Mouse (Mus musculus) hindbrain, postnatal 0 days (tissue): ENCODE data around the gene Cdyl. TPM values are rescaled to one million over a fixed set of nuclear protein-coding genes. Genes with fewer than 3 reads are reported as not detected.

Experiments used
- ATAC-seq: fragments of 200-750 bp; cut with Nextera tagmentation; 2 replicates; pipeline ENCODE4 v1.8.0; 2017; ENCODE audit warnings: mild to moderate bottlenecking, moderate TSS enrichment, moderate library complexity
- DNase-seq: peaks from one replicate; pipeline ENCODE4 v3.0.0-alpha.2; 2015; ENCODE audit warnings: low spot score
- H3K27ac ChIP-seq: fragments of 300-500 bp; sonication (generic); 2 replicates; pipeline ENCODE4 v1.5.1; 2014; ENCODE audit warnings: mild to moderate bottlenecking
- H3K27me3 ChIP-seq: fragments of 300-500 bp; sonication (generic); 2 replicates; pipeline ENCODE4 v1.6.1; 2014; ENCODE audit warnings: low read length, mixed read lengths; ENCODE audit not compliant: insufficient read depth
- H3K36me3 ChIP-seq: fragments of 300-500 bp; sonication (generic); 2 replicates; pipeline ENCODE4 v1.6.1; 2014; ENCODE audit warnings: low read length, mixed read lengths; ENCODE audit not compliant: insufficient read depth
- H3K4me1 ChIP-seq: fragments of 300-500 bp; sonication (generic); 2 replicates; pipeline ENCODE4 v1.6.1; 2014; ENCODE audit warnings: antibody characterized with exemption, low read length, mixed read lengths; ENCODE audit not compliant: insufficient read depth
- H3K4me2 ChIP-seq: fragments of 300-500 bp; sonication (generic); 2 replicates; pipeline ENCODE4 v1.6.1; 2014; ENCODE audit warnings: low read depth, mild to moderate bottlenecking, low read length, moderate library complexity, mixed read lengths
- H3K4me3 ChIP-seq: fragments of 300-500 bp; sonication (generic); 2 replicates; pipeline ENCODE4 v1.5.1; 2014; ENCODE audit warnings: low read length
- H3K9ac ChIP-seq: fragments of 300-500 bp; sonication (generic); replicated peaks from 2 replicates; pipeline ENCODE4 v1.6.1; 2014; ENCODE audit warnings: mild to moderate bottlenecking, low read length, moderate library complexity, mixed read lengths
- H3K9me3 ChIP-seq: fragments of 300-500 bp; sonication (generic); 2 replicates; pipeline ENCODE4 v1.6.1; 2016; ENCODE audit warnings: low read length, mixed read lengths
- CTCF ChIP-seq: IDR thresholded peaks from 2 replicates; pipeline ENCODE4 v1.5.1; 2016; ENCODE audit warnings: antibody characterized with exemption, control low read depth, low read depth
- WGBS: fragments of 180-500 bp; shearing (Covaris S2); extraction: QIAGEN DNeasy Blood & Tissue Kit; methylation state at CpG from one replicate; pipeline ENCODE4 v1.1.7; 2014; 5-methylcytosine and 5-hydroxymethylcytosine counted together
- polyA plus RNA-seq: library from polyadenylated mRNA; unstranded; fragments of >200 nt; fragmentation: Nextera tagmentation; extraction: Ambion mirVana; gene quantifications from 2 replicates; pipeline ENCODE4 v1.2.1, GENCODE M21; 2015
- total RNA-seq: library from RNA; depleted of rRNA; stranded (reverse); fragments of >200 nt; gene quantifications from 2 replicates; pipeline ENCODE4 v1.2.3, GENCODE M21; 2014

Cdyl gene
- total and polyA plus RNA-seq, 2 experiments from 2014 or later = 4.4 to 7.6 TPM

- no peaks in the 10 kb centered on the region for H3K36me3 ChIP-seq
- WGBS = 71% methylated on average over 10 of the region's 10 CpGs
- no peak for TF ChIP-seq CTCF
- no peak overlapping the region for H3K4me3 ChIP-seq
- H3K4me1 ChIP-seq = no peaks in the 10 kb centered on the region; the same call in 1 of the 2 replicates
- no peaks in the 10 kb centered on the region for H3K9me3 ChIP-seq
- no peak for DNase-seq
- no peak overlapping the region for H3K27ac ChIP-seq
- H3K27me3 ChIP-seq = no peaks in the 10 kb centered on the region
- H3K4me2 ChIP-seq = no peak overlapping the region
- no peak overlapping the region for H3K9ac ChIP-seq
- ATAC-seq = no peak
These were observed 180.5 kb downstream of the Cdyl start for GRCm38 (mm10) chr13:35840102-35840501.

GRCm38 (mm10) chr13:35843383-35843782, 183.8 kb downstream of the Cdyl start:
- 74% methylated on average over 7 of the region's 7 CpGs for WGBS
- no peaks in the 10 kb centered on the region for H3K27me3 ChIP-seq
- H3K4me1 ChIP-seq = no peaks in the 10 kb centered on the region; the same call in 1 of the 2 replicates
- H3K4me3 ChIP-seq = no peak overlapping the region
- H3K4me2 ChIP-seq = no peak overlapping the region
- H3K27ac ChIP-seq = no peak overlapping the region
- no peaks in the 10 kb centered on the region for H3K36me3 ChIP-seq
- H3K9ac ChIP-seq = no peak overlapping the region
- ATAC-seq (no peak), DNase-seq (no peak)
- TF ChIP-seq CTCF = no peak
- no peaks in the 10 kb centered on the region for H3K9me3 ChIP-seq

- 66% methylated on average over 3 of the region's 3 CpGs for WGBS
- H3K9ac ChIP-seq = no peak overlapping the region
- no peak overlapping the region for H3K27ac ChIP-seq
- no peak for TF ChIP-seq CTCF
- H3K27me3 ChIP-seq = no peaks in the 10 kb centered on the region
- DNase-seq (no peak), ATAC-seq (no peak)
- H3K4me3 ChIP-seq = no peak overlapping the region
- no peaks in the 10 kb centered on the region for H3K36me3 ChIP-seq
- H3K4me1 ChIP-seq = no peaks in the 10 kb centered on the region
- no peaks in the 10 kb centered on the region for H3K9me3 ChIP-seq
- H3K4me2 ChIP-seq = no peak overlapping the region
These were observed 185.7 kb downstream of the Cdyl start for GRCm38 (mm10) chr13:35845306-35845705.

GRCm38 (mm10) chr13:35848694-35849093, 189.1 kb downstream of the Cdyl start:
- H3K27ac ChIP-seq = no peak overlapping the region
- WGBS = 58% methylated on average over 3 of the region's 3 CpGs
- no peak overlapping the region for H3K4me3 ChIP-seq
- no peaks in the 10 kb centered on the region for H3K36me3 ChIP-seq
- DNase-seq (no peak), ATAC-seq (no peak)
- H3K4me2 ChIP-seq = no peak overlapping the region
- no peaks in the 10 kb centered on the region for H3K27me3 ChIP-seq
- H3K9me3 ChIP-seq = no peaks in the 10 kb centered on the region
- no peak for TF ChIP-seq CTCF
- no peaks in the 10 kb centered on the region for H3K4me1 ChIP-seq
- no peak overlapping the region for H3K9ac ChIP-seq

- no peaks in the 10 kb centered on the region for H3K27me3 ChIP-seq
- ATAC-seq = no peak
- H3K4me2 ChIP-seq = no peak overlapping the region
- H3K9me3 ChIP-seq = no peaks in the 10 kb centered on the region
- DNase-seq = peak; percentile 10
- H3K4me1 ChIP-seq = no peaks in the 10 kb centered on the region
- no peak overlapping the region for H3K9ac ChIP-seq
- H3K36me3 ChIP-seq = no peaks in the 10 kb centered on the region
- TF ChIP-seq CTCF = no peak
- no peak overlapping the region for H3K4me3 ChIP-seq
- no peak overlapping the region for H3K27ac ChIP-seq
- WGBS = 85% methylated on average over 6 of the region's 6 CpGs
These were observed 191.9 kb downstream of the Cdyl start for GRCm38 (mm10) chr13:35851581-35851980.

- no peaks in the 10 kb centered on the region for H3K4me1 ChIP-seq
- no peak for TF ChIP-seq CTCF
- H3K4me3 ChIP-seq = no peak overlapping the region
- no peak overlapping the region for H3K4me2 ChIP-seq
- no peak overlapping the region for H3K27ac ChIP-seq
- WGBS = 75% methylated on average over 2 of the region's 2 CpGs
- H3K27me3 ChIP-seq = no peaks in the 10 kb centered on the region
- no peak overlapping the region for H3K9ac ChIP-seq
- no peaks in the 10 kb centered on the region; the same call in 1 of the 2 replicates for H3K36me3 ChIP-seq
- ATAC-seq (no peak), DNase-seq (no peak)
- no peaks in the 10 kb centered on the region for H3K9me3 ChIP-seq
These were observed 193.4 kb downstream of the Cdyl start for GRCm38 (mm10) chr13:35852851-35853575.

GRCm38 (mm10) chr13:35857486-35857885, 197.9 kb downstream of the Cdyl start:
- WGBS = 82% methylated on average over 7 of the region's 7 CpGs
- ATAC-seq = no peak
- no peak overlapping the region for H3K4me2 ChIP-seq

More at GRCm38 (mm10) chr13:35857486-35857885, 197.9 kb downstream of the Cdyl start:
- Histone ChIP-seq H3K27me3 (no peaks in the 10 kb centered on the region), H3K9ac (no peak overlapping the region), H3K27ac (no peak overlapping the region), H3K4me1 (no peaks in the 10 kb centered on the region), H3K9me3 (no peaks in the 10 kb centered on the region), H3K36me3 (no peaks in the 10 kb centered on the region; the same call in 1 of the 2 replicates), H3K4me3 (no peak overlapping the region)
- no peak for DNase-seq
- no peak for TF ChIP-seq CTCF
